Mouse (Mus musculus): ENCODE data around the gene Ipo11.

GRCm38 (mm10) chr13:106884249-106884648 is 52.5 kb downstream of the Ipo11 start:
- no peak for TF ChIP-seq TBP (IDR thresholded peaks at IDR 0.05; ENCODE audit: low read depth, low read length)
- TF ChIP-seq CTCF (IDR thresholded peaks at IDR 0.05 in 2 of 3, conservative IDR thresholded peaks at IDR 0.05 in 1 of 3; ENCODE audit: control insufficient read depth in 1 of 3, insufficient read depth in 1 of 3, low read depth in 2 of 3, low read length in 3 of 3, poor library complexity in 1 of 3, severe bottlenecking in 1 of 3) = no peak
- TF ChIP-seq NRF1 (IDR thresholded peaks at IDR 0.05; ENCODE audit: insufficient read depth, low read depth, low read length, poor library complexity, severe bottlenecking) = no peak
- TF ChIP-seq RCOR1 (IDR thresholded peaks at IDR 0.05; ENCODE audit: low read depth, low read length) = no peak
- TF ChIP-seq GABPA (IDR thresholded peaks at IDR 0.05; ENCODE audit: low read depth, low read length) = no peak
- TF ChIP-seq MAX (IDR thresholded peaks at IDR 0.05; ENCODE audit: low read length) = no peak
- no peak for TF ChIP-seq MYB (IDR thresholded peaks at IDR 0.05; ENCODE audit: low read depth, low read length)
- TF ChIP-seq ZC3H11A (IDR thresholded peaks at IDR 0.05; ENCODE audit: low read depth, low read length) = no peak
- no peak for TF ChIP-seq EP300 (IDR thresholded peaks at IDR 0.05; ENCODE audit: low read depth in 1 of 2, low read length in 2 of 2)
- TF ChIP-seq USF2 (IDR thresholded peaks at IDR 0.05; ENCODE audit: borderline replicate concordance in 1 of 2, insufficient read depth in 1 of 2, low read depth in 1 of 2, low read length in 2 of 2) = no peak

Data from MEL (cell line).